Mouse (Mus musculus): ENCODE data around the gene Gm9573.

DNA sequence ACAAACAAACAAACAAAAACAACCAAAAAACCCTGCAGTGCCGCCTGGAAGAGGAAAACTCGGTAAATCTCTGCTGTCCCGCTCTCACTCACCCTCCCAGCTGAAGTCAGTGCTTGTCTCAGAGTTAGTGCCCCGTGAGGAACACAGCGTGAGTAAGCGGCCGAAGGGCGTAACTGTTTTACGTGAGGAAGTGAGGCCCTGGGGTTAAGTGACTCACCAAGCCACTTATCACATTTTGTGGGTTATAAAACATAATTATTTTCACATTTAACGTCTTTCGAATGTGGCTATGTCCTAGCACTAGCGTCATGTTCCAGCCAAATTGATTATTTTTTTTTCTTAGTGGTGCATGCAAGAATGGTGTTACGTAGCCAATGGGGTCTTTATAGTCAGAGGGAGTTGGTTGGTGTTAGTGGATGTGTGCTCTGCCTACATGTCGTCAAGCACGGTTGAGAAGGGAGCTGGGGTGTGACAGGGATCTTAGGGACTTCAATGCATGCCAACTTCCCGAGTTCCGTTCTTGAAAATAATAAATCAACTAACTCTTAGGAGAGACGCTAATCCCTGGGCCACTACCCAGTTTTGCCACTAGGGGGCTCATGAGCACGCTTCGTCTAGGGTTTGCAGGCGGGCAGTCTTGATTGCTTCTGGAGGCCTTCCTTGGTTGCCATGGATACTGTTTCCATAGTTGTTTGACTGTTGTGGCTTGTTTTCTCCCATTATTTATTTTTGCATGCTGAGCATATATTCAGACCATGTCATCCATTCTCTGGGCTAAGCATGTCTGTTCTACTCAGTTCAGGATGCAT lies 35.8 kb downstream of the Gm9573 start:
- TF ChIP-seq POLR2A (IDR thresholded peaks at IDR 0.05; ENCODE audit: extremely low read depth, insufficient read depth, low read length) (no peak), CTCF (IDR thresholded peaks at IDR 0.05; ENCODE audit: extremely low read depth, insufficient read depth, low read length) (peak; percentile 83)

All from cortical plate, adult 2 months (tissue).